Mouse (Mus musculus) neural tube, embryonic 13.5 days (tissue): ENCODE data around the gene Padi1. TPM values are rescaled to one million over a fixed set of nuclear protein-coding genes. Genes with fewer than 3 reads are reported as not detected.
A peak's percentile ranks its signal among the peaks of the same experiment; 100 is the strongest.

Experiments used
- ATAC-seq: fragments of 200-750 bp; cut with Nextera tagmentation; 2 replicates; pipeline ENCODE4 v1.8.0; 2017; ENCODE audit warnings: low read depth, mild to moderate bottlenecking, moderate TSS enrichment, moderate library complexity
- H3K27ac ChIP-seq: fragments of 300-500 bp; sonication (generic); replicated peaks from 2 replicates; pipeline ENCODE4 v1.5.1; 2015; ENCODE audit warnings: moderate library complexity, mild to moderate bottlenecking, inconsistent platforms
- H3K27me3 ChIP-seq: fragments of 300-500 bp; sonication (generic); 2 replicates; pipeline ENCODE4 v1.6.1; 2015; ENCODE audit warnings: mild to moderate bottlenecking, inconsistent platforms
- H3K36me3 ChIP-seq: fragments of 300-500 bp; sonication (generic); 2 replicates; pipeline ENCODE4 v1.6.1; 2015; ENCODE audit warnings: mild to moderate bottlenecking, inconsistent platforms
- H3K4me1 ChIP-seq: fragments of 300-500 bp; sonication (generic); replicated peaks from 2 replicates; pipeline ENCODE4 v1.6.1; 2015; ENCODE audit warnings: inconsistent platforms
- H3K4me2 ChIP-seq: fragments of 300-500 bp; sonication (generic); 2 replicates; pipeline ENCODE4 v1.6.1; 2015; ENCODE audit warnings: inconsistent platforms, mild to moderate bottlenecking, moderate library complexity
- H3K4me3 ChIP-seq: fragments of 300-500 bp; sonication (generic); 2 replicates; pipeline ENCODE4 v1.5.1; 2015; ENCODE audit warnings: mild to moderate bottlenecking, inconsistent platforms
- H3K9ac ChIP-seq: fragments of 300-500 bp; sonication (generic); 2 replicates; pipeline ENCODE4 v1.6.1; 2015; ENCODE audit warnings: moderate library complexity, mild to moderate bottlenecking, inconsistent platforms
- H3K9me3 ChIP-seq: fragments of 300-500 bp; sonication (generic); 2 replicates; pipeline ENCODE4 v1.6.1; 2016; ENCODE audit warnings: inconsistent platforms
- WGBS: fragments of 180-500 bp; shearing (Covaris S2); methylation state at CpG from one replicate; pipeline ENCODE4 v1.1.7; 2015; 5-methylcytosine and 5-hydroxymethylcytosine counted together
- polyA plus RNA-seq: library from polyadenylated mRNA; unstranded; fragments of >200 nt; fragmentation: Nextera tagmentation; extraction: Ambion mirVana; gene quantifications from 2 replicates; pipeline ENCODE4 v1.2.1, GENCODE M21; 2015

Padi1 gene
- polyA plus RNA-seq, 1 experiment from 2014 or later, result 0.11 TPM

DNA sequence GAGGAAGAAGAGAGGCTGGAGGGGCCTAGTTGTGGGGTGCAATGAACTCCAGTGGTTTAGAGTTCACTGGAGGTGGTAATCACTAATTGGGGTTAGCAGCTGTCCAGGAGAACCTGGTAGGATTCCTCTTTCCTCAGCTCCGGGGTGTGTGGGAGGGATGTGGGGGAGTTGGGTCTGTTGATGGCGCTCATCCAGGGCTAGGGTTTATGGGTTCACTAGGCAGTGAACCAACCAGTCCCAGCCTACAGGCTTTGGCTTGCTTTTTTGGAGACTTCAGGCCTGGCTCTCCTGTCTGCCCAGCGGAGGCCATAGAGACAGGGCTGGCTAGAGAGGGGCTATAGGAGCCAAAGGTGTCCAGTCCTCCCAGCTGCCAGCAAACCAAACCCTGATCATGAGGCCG, 55.6 kb downstream of the Padi1 start:
- Histone ChIP-seq H3K4me2 (no peak overlapping the region), H3K27me3 (no peaks in the 10 kb centered on the region), H3K27ac (no peak overlapping the region), H3K36me3 (no peaks in the 10 kb centered on the region), H3K9me3 (peaks cover 5% of the 10 kb centered on the region; the same call in 1 of the 2 replicates), H3K4me1 (no peaks in the 10 kb centered on the region), H3K9ac (no peak overlapping the region), H3K4me3 (no peak overlapping the region)
- 90% methylated on average over 4 of the region's 4 CpGs for WGBS
- ATAC-seq, result no peak

DNA sequence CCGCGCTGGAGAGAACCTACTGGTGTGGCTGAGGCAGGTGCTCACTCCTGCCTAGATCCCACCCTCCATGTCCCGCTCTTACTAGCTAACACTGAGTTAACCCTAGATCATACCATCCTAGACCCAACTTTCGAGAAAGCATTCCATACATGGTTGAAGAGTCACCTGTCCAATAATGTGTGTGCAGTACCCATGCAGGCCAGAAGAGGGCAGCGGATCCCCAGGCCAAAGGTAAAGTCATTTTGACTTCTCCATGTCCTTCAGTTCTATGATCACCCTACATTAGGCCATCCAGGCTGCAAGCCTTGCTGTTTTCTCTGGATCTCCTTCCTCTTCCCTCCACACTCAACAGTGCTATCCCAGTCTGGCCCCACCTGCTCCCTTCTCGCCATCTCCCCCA, 56.6 kb downstream of the Padi1 start:
- Histone ChIP-seq H3K9me3 (peaks cover 5% of the 10 kb centered on the region; the same call in 1 of the 2 replicates), H3K4me3 (no peak overlapping the region), H3K27me3 (no peaks in the 10 kb centered on the region), H3K9ac (no peak overlapping the region), H3K4me1 (no peaks in the 10 kb centered on the region), H3K4me2 (no peak overlapping the region), H3K36me3 (no peaks in the 10 kb centered on the region), H3K27ac (no peak overlapping the region)
- WGBS, result 38% methylated on average over 6 of the region's 6 CpGs
- no peak for ATAC-seq

DNA sequence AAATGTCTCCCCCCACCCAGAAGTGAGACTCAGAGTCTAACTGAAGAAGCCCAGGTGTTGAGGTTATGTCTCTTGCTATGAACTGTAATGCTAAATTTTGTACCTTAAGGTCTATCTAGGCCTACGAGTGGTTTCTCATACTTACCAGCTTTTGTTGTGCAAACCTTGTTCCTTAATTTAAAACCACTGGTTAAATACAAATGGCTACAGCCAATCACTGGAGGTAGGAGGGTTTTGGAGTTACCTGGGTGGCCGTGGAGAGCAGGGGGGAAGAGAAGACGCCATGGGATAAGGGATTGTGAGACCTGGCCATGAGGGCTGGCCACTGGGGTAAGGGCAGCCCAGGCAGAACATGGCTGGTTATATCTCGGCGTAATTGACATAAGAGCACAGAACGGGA, 57.3 kb downstream of the Padi1 start:
- WGBS, result 79% methylated on average over 6 of the region's 6 CpGs
- Histone ChIP-seq H3K27me3 (no peaks in the 10 kb centered on the region), H3K4me2 (no peak overlapping the region), H3K36me3 (no peaks in the 10 kb centered on the region), H3K9ac (no peak overlapping the region), H3K9me3 (peaks cover 5% of the 10 kb centered on the region; the same call in 1 of the 2 replicates), H3K27ac (no peak overlapping the region), H3K4me3 (no peak overlapping the region), H3K4me1 (no peaks in the 10 kb centered on the region)
- no peak for ATAC-seq

DNA sequence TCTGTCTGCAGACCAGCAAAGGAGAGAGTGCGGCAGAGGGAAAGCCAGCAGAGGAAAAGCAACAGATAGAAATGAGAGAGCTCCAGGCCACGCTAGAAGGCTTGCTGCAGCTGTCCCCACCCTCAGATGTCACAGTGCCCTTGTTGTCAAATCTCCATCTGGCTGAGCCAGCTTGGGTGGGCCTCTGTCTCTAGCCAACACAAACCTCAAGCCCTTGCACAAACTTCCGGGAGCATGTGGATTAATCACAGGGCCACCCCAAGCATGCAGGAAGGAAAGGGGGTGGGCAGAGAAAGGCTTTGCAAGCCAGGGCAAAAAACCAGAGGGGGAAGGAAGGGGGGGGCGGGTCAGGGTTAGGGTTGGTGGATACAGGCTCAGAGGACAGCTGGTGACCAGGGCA, 58.2 kb downstream of the Padi1 start:
- WGBS, result 78% methylated on average over 4 of the region's 4 CpGs
- ATAC-seq, result no peak
- Histone ChIP-seq H3K4me1 (no peaks in the 10 kb centered on the region), H3K4me2 (no peak overlapping the region), H3K4me3 (no peak overlapping the region), H3K9me3 (peaks cover 5% of the 10 kb centered on the region; the same call in 1 of the 2 replicates), H3K27me3 (no peaks in the 10 kb centered on the region), H3K27ac (no peak overlapping the region), H3K9ac (no peak overlapping the region), H3K36me3 (no peaks in the 10 kb centered on the region)

DNA sequence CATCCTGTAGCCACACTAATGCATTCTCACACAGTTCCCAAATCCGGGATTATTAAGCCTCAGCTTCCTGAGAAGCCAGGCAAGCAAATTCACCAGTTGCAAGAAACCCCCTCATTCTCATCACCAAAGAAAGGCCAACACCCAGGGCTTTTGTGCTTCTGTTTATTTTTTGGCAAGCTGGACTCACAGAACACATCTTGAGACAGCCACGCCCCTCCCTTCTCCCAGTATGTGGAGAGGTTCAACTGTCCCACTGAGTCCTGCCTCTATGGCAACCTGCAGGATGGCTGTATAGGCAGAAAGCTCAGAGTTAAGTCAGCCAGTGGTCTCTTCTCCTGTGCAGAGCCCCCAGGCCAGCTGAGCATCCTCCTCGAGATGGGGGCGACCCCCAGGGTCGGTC, 60.4 kb downstream of the Padi1 start:
- ATAC-seq, result no peak
- H3K4me3 ChIP-seq, result no peak overlapping the region
- WGBS, result 88% methylated on average over 5 of the region's 5 CpGs

DNA sequence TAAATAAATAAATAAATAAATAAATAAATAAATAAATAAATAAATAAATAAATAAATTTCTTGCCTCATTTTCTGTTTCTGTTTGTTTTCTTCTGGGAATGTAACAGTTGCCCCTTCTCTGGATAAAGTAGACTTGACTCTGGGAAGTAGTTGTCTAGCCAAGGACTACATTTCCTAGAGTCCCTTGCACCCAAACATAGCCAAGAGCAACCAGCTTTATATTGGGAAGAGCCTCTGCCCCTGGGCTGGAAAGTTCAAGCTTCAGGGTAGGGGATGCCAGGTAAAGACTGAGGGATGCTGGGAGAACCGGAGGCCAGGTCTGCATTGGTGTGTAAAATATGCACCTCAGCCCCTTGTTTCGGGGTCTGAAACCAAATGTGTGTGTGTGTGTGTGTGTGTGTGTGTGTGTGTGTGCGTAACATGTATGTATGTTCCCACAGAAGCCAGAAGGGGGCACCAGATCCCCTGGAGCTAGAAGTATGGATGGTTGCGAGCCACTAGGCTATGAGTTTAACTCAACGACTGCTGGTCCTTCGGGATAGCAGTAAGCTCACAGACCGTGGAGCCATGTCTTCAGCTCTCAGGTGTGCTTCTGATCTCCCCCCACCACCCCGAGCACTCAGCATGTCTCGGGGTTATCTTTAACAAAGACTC, 61.2 kb downstream of the Padi1 start:
- 93% methylated on average over 9 of the region's 9 CpGs for WGBS
- no peak for ATAC-seq
- peaks cover 5% of the 10 kb centered on the region; the same call in 1 of the 2 replicates for H3K9me3 ChIP-seq
- no peaks in the 10 kb centered on the region for H3K27me3 ChIP-seq
- H3K4me1 ChIP-seq, result peaks cover 7% of the 10 kb centered on the region
- no peaks in the 10 kb centered on the region for H3K36me3 ChIP-seq
- H3K27ac ChIP-seq, result no peak overlapping the region
- no peak overlapping the region for H3K9ac ChIP-seq
- H3K4me3 ChIP-seq, result no peak overlapping the region
- no peak overlapping the region for H3K4me2 ChIP-seq

More for the DNA sequence above, 60.4 kb downstream of the Padi1 start:
- H3K4me2 ChIP-seq, result no peak overlapping the region
- no peaks in the 10 kb centered on the region for H3K36me3 ChIP-seq
- peaks cover 1% of the 10 kb centered on the region; the same call in 1 of the 2 replicates for H3K4me1 ChIP-seq
- no peak overlapping the region for H3K27ac ChIP-seq
- no peaks in the 10 kb centered on the region for H3K27me3 ChIP-seq
- no peak overlapping the region for H3K9ac ChIP-seq
- peaks cover 5% of the 10 kb centered on the region; the same call in 1 of the 2 replicates for H3K9me3 ChIP-seq

DNA sequence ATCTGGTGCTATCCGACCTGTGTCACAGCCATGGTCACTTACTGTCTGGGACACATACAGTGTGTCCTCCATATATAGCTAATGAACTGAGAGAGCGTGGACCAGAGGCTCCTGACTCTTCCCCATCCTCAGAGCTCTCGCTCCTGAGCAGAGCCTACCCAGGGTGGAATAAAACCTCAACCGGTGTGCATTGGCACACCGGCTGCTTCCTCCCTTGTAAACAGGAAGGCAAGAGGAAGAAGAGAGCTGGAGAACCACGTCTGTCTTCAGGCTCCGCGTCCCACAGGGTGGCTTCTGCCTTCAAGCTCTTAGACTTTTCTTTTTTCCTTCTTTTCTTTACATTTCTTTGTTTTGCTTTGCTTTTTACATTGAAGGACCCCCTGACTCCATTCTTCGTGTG, 62.8 kb downstream of the Padi1 start:
- H3K4me3 ChIP-seq, result no peak overlapping the region
- H3K4me1 ChIP-seq, result peaks cover 7% of the 10 kb centered on the region
- H3K36me3 ChIP-seq, result no peaks in the 10 kb centered on the region
- no peak overlapping the region for H3K9ac ChIP-seq
- no peak for ATAC-seq
- peaks cover 5% of the 10 kb centered on the region; the same call in 1 of the 2 replicates for H3K9me3 ChIP-seq
- H3K27me3 ChIP-seq, result no peaks in the 10 kb centered on the region
- H3K4me2 ChIP-seq, result no peak overlapping the region
- WGBS, result 89% methylated on average over 9 of the region's 9 CpGs
- no peak overlapping the region for H3K27ac ChIP-seq

DNA sequence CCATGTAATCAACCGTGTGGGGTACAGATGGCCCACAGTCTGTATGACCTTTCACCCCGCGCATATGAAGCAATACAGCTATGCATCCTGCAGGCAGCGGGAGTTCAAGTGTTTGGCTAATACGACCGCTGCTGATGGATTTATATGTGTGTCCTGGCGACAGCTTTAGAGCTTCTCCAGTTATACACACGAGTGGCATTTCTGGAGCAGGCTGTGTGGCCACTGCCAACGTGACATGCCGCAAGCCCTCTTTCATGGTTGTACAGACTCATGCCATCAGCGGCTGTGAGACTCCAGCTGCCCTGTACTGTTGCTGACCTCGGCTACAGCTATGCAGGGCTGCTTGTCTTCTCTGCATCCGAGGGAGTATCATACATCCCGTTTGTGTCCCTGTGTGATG, 65.1 kb downstream of the Padi1 start:
- no peaks in the 10 kb centered on the region for H3K36me3 ChIP-seq
- WGBS, result 68% methylated on average over 14 of the region's 14 CpGs
- no peak overlapping the region for H3K9ac ChIP-seq
- no peak overlapping the region for H3K4me2 ChIP-seq
- no peak for ATAC-seq
- H3K27ac ChIP-seq, result no peak overlapping the region
- H3K4me1 ChIP-seq, result peaks cover 7% of the 10 kb centered on the region
- H3K9me3 ChIP-seq, result no peaks in the 10 kb centered on the region
- no peak overlapping the region for H3K4me3 ChIP-seq
- no peaks in the 10 kb centered on the region for H3K27me3 ChIP-seq

DNA sequence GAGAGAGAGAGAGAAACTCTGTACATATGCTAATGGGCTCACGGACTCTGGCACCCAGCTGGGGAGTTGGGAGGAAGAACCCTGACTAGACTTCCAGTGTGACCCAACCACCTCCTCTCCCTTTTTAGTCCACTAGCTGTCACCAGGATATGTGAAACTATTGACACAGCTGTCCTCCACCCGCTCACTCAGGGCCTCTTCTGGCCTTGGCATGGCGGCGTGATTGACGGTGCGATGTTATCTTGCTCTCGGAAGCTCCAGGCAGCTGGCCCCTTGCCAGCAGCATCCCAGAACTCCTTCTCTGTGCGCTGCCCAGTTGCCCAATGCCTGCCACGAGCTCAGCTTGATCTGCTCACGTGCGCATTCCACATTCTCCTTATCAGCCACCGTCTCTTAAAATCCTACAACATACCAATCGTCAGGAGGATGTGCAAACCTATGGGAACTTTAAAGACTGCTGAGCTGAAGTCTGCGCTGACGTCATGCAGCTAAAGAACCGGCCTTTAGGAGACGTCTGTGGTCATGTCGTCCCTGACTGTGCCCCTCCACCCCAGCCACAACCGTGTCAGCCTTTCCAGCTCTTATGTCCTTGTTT, 65.7 kb downstream of the Padi1 start:
- Histone ChIP-seq H3K4me3 (no peak overlapping the region), H3K4me1 (peaks cover 7% of the 10 kb centered on the region), H3K27me3 (no peaks in the 10 kb centered on the region), H3K9me3 (no peaks in the 10 kb centered on the region), H3K27ac (no peak overlapping the region), H3K4me2 (0 out of 2 replicates have a peak overlapping the region, but pooled peaks have one; percentile 6), H3K9ac (no peak overlapping the region), H3K36me3 (no peaks in the 10 kb centered on the region)
- 42% methylated on average over 19 of the region's 19 CpGs for WGBS
- peak; percentile 43 for ATAC-seq

DNA sequence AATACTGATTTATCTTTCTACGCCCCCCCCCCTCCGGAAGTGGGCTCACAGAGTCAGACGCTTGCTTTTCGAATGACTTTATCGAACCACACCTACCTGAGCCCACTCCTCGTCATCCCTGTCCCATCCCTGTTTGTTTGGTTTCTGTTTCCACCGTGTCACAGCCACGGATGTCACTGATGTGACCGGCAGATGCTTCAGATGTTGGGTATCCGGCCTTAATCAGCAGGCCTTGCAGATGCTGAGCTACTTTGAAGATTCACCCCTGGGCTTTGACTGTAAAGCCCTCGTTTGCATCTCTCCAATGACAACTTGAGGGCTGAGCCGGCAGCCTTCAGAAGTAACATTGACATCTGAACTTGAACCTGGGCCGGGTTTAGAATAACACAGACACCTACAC, 69.0 kb downstream of the Padi1 start:
- H3K36me3 ChIP-seq, result no peaks in the 10 kb centered on the region
- no peaks in the 10 kb centered on the region for H3K9me3 ChIP-seq
- no peak overlapping the region for H3K4me2 ChIP-seq
- WGBS, result 71% methylated on average over 13 of the region's 13 CpGs
- no peaks in the 10 kb centered on the region for H3K27me3 ChIP-seq
- H3K27ac ChIP-seq, result no peak overlapping the region
- no peak overlapping the region for H3K4me3 ChIP-seq
- H3K4me1 ChIP-seq, result peaks cover 17% of the 10 kb centered on the region
- ATAC-seq, result no peak
- no peak overlapping the region for H3K9ac ChIP-seq

DNA sequence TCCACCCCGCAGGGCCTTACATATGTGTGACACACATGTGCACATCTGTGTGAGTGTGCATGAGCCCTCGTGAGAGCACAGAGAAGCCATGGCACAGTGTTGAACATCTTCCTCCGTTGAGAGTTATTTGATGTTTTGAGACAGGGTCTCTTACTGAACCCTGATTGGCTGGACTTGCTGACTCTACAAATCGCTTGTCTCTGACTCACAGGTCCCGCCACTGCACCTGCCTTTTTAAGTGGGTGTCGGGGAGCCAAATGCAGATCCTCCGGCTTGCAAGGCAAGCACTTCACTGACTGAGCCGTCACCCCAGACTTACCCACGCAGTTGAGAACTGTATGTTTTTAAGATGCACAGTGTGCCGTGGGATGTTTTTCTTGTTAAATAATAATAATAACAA, 69.7 kb downstream of the Padi1 start:
- no peaks in the 10 kb centered on the region for H3K27me3 ChIP-seq
- no peak overlapping the region for H3K9ac ChIP-seq
- H3K9me3 ChIP-seq, result no peaks in the 10 kb centered on the region
- H3K27ac ChIP-seq, result no peak overlapping the region
- peaks cover 17% of the 10 kb centered on the region for H3K4me1 ChIP-seq
- 87% methylated on average over 10 of the region's 10 CpGs for WGBS
- ATAC-seq, result no peak
- H3K4me3 ChIP-seq, result no peak overlapping the region
- H3K36me3 ChIP-seq, result no peaks in the 10 kb centered on the region
- H3K4me2 ChIP-seq, result no peak overlapping the region

DNA sequence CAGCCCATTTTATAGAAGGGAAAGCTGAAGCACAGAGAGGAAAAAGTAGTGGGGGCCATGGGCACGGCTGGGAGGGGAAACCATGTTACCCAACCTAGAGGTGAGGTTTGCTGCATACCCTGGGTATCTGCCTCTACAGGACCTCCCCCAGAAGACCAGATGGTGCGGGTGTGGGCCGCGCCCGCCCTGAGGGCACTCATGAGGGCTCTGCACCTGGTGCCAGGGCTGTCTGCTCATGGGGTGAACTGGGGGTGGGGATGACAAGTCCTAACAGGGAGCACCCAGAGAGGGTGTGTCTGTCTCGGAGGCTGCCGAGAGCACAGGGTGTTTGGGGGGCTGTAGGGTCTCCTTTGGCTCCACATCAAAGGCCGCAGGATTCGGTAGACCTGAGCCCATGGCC, 70.7 kb downstream of the Padi1 start:
- H3K4me2 ChIP-seq, result no peak overlapping the region
- H3K9me3 ChIP-seq, result no peaks in the 10 kb centered on the region
- peaks cover 17% of the 10 kb centered on the region for H3K4me1 ChIP-seq
- no peak overlapping the region for H3K9ac ChIP-seq
- 76% methylated on average over 9 of the region's 9 CpGs for WGBS
- no peak overlapping the region for H3K4me3 ChIP-seq
- H3K27ac ChIP-seq, result no peak overlapping the region
- H3K27me3 ChIP-seq, result no peaks in the 10 kb centered on the region
- no peaks in the 10 kb centered on the region for H3K36me3 ChIP-seq
- no peak for ATAC-seq
